Mouse (Mus musculus) mature B cell (primary cell): Measurements from ENCODE around the gene Olfr545.
"Not testable (repeated sequence)": the region's sequence is repeated elsewhere in the genome, so short reads cannot be mapped to it uniquely, and the experiment has no call there.

ENCODE experiments used
- in situ Hi-C: fragments of 300-500 bp; cut with MboI; formaldehyde crosslinking; loops from 2 replicates; pipeline ENCODE4 v1.14.3; 2019

The Olfr545 gene

GRCm38 (mm10) chr7:102499473-102499872 is at the start of gene Olfr545:
Gene Olfr545, minus strand, starts transcription at chr7:102499573.
- in situ Hi-C loops, result no loop called here

DNA sequence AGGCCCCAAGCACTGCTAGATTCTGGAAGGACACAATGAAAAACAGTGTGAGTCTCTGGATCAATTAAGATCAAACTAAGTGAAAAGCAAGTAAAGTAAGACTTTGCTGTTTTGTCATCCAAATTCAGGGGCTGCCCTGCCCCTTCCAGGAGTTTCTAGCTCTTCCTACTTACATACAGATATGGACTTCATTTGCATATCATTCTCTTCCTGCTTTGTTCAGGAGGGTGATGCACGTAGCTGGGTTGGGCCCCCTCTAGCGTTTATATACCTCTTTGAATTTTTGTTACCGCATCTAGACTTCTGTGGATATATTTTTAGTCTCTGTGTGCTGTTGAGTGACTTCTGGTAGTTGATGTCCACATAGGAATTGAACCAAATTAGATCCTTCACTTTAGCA is 41.9 kb upstream of the Olfr545 start:
- in situ Hi-C loops, result no loop called here

DNA sequence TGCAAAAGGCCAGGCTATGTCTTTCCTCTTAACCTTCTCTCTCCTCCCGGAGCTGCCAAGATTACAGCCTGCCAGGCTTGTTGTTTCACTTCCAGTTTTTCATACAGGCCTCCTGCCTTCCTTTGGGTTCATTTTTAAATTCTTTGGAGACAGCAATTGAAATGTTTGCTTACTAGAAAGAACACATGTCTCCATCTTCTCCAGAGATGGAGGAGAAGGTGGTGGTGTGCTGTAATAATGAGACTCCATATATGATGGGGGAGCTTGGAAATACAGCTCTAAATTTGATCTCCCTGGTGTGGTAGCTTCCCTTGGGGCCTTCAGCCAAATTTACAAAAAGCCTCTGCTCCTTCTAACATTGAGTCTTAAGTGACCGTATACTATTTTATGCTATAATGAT is 41.2 kb upstream of the Olfr545 start, which contains the start of gene Olfr548-ps1:
TSS of gene Olfr548-ps1 (plus strand) at position 301 of the 400 bp plus-strand sequence.
- in situ Hi-C loops, result no loop called here

DNA sequence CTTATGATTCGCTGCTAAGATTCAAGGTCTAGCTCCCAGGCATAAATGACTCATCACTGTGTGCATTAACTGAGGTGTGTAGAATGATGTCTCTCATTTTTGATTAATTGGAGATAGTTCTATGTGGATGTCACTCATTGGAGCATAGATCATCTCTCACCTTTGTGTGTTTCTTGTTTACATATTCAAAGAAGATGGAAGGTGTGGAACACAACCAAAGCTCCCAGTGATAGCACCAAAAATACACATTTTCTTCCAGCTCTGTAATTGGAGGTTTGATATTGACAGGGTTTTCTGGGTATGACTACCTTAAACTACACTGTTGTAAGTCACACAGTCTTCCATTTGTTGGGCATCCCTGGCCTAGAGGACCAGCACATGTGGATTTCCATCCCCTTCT is 35.1 kb upstream of the Olfr545 start, which contains the start of gene Olfr547:
TSS of gene Olfr547 (plus strand) at position 301 of the 400 bp plus-strand sequence.
- in situ Hi-C loops, result no loop called here

GRCm38 (mm10) chr7:102529052-102529451 is 29.7 kb upstream of the Olfr545 start:
- in situ Hi-C loops, result no loop called here

DNA sequence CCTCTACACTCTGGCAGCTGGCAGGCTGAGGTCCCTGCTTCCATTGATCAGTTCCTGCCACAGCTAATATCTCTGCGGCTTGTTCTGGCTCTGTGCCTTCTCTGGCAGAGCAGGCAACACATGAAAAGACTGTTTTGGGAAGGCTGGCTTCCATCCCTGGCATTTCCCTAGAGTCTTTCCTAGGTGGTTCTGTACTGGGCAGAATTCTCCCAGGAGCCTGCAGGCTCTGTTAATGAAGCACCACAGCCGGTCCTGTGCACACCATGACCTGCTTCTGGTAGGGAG is 17.6 kb upstream of the Olfr545 start:
- in situ Hi-C loops, result loop anchor here (25.0 kb wide), 1 partner anchor 395 kb away; the partner anchor contains the start of genes Olfr571 and Olfr572

DNA sequence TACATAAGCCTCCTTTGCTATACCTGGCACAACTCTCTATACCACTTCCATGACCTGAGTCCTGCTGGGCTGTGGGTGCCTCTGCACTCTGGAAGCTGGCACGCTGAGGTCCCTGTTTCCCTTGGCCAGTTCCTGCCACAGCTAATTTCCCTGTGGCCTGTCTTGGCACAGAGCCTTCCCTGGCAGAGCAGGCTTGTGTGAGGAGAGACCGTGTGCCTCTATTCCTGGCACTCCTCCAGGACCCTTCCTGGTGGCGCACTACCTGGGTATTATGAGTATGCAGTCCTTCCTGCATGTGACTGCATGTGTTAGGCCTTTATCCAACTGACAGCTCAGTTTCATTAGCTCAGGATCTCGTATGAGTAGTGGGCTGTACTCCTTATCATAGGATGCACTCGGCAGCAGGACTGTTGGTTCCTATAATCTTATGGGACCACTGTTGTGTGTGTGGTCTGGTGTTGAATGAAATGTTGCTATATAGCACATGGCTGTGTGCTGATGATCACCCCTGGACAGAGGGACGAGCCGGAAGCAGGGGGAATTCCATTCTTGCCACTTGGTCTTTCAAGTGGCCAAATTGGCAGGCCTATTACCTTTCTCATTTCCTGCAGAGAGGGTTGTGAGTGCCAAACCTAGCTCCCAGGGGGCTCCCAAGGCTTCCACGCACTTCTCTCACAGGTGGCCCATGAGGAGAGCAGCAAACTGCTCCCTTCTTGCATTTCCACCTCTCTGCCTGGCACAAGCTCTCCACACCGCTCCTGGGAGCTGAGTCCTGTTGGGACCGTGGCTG is 17.1 kb upstream of the Olfr545 start:
- in situ Hi-C loops, result loop anchor here (25.0 kb wide), 1 partner anchor 396 kb away; the partner anchor contains the start of genes Olfr571 and Olfr572

- in situ Hi-C loops, result loop anchor here (25.0 kb wide), 1 partner anchor 398 kb away; the partner anchor contains the start of genes Olfr571 and Olfr572
Measured at GRCm38 (mm10) chr7:102514144-102514543, 14.8 kb upstream of the Olfr545 start.

DNA sequence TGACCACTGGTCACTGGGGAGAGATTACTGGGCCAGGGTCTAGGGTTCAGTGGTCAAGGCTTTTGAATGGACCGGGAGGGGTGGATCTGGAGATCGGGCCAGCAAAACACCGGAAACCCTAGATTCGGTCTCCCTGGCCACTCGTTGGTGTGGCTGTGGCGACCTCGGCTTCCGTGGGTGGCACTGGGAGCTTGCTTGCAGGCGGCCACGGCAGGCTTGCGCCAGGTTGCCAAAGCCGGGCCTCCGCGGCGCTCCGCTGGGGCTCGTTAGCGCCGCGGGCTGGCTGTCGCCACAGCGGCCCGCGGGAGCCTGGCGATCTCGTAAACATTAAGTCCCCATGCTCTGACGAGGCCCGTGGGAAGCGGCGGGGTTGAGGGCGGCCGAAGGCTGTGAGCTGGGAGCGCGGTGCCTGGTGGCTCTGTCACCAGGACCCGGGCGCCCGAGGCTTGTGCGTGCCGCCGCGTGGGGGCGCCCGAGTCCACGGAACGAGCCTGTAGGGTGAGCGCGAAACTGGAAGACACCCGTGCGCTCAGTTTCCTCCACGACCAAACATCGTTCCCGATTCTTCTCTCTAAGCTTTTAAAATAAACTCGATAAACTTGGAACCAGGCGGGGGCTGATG is 13.6 kb upstream of the Olfr545 start:
- in situ Hi-C loops, result loop anchor here (25.0 kb wide), 1 partner anchor 399 kb away; the partner anchor contains the start of genes Olfr571 and Olfr572

- in situ Hi-C loops, result loop anchor here (25.0 kb wide), 1 partner anchor 400 kb away; the partner anchor contains the start of genes Olfr571 and Olfr572
Measured at GRCm38 (mm10) chr7:102511927-102512326, 12.6 kb upstream of the Olfr545 start.

- in situ Hi-C loops, result loop anchor here (10.0 to 25.0 kb wide), 2 partner anchors 125 to 403 kb away; partner anchors contain the start of genes Olfr554, Olfr571 and Olfr572
Measured at GRCm38 (mm10) chr7:102509726-102510125, 10.4 kb upstream of the Olfr545 start.

- in situ Hi-C loops, result loop anchor here (10.0 to 25.0 kb wide), 2 partner anchors 126 to 404 kb away; partner anchors contain the start of genes Olfr554, Olfr571 and Olfr572
Measured at GRCm38 (mm10) chr7:102508666-102509065, 9.3 kb upstream of the Olfr545 start.

GRCm38 (mm10) chr7:102508066-102508465 is 8.7 kb upstream of the Olfr545 start:
- in situ Hi-C loops, result loop anchor here (10.0 to 25.0 kb wide), 2 partner anchors 127 to 404 kb away; partner anchors contain the start of genes Olfr554, Olfr571 and Olfr572

- in situ Hi-C loops, result loop anchor here (10.0 to 25.0 kb wide), 2 partner anchors 128 to 405 kb away; partner anchors contain the start of genes Olfr554, Olfr571 and Olfr572
Measured at GRCm38 (mm10) chr7:102506848-102507247, 7.5 kb upstream of the Olfr545 start.

- in situ Hi-C loops, result loop anchor here (10.0 to 25.0 kb wide), 2 partner anchors 133 to 410 kb away; partner anchors contain the start of genes Olfr554, Olfr571 and Olfr572
Measured at GRCm38 (mm10) chr7:102501986-102502385, 2.6 kb upstream of the Olfr545 start.

GRCm38 (mm10) chr7:102494416-102494815 is 5.0 kb downstream of the Olfr545 start:
- in situ Hi-C loops, result not testable (repeated sequence)

DNA sequence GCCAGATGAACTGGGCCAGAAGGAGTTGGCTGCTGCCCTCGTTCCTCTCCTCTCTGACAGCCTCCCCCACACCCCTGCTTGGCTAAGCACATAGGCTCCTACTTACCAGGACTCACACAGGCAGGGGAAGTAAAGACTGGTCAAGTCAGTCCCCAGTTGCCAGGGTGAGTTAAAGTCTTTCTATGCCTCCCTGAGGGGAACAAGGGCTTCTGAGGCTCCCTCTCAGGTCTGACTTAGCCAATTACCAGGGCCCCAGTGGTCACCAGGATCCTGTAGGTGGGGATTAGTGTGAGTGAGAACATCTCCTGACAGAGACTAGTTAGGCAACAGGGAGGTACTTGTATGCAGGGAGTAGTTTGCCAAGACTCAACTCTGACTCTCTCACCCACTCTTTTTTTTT is 11.2 kb downstream of the Olfr545 start, which contains the start of gene Olfr544:
TSS of gene Olfr544 (minus strand) at position 153 of the 400 bp plus-strand sequence.
- in situ Hi-C loops, result no loop called here

GRCm38 (mm10) chr7:102486105-102486504 is 13.3 kb downstream of the Olfr545 start:
- in situ Hi-C loops, result no loop called here

DNA sequence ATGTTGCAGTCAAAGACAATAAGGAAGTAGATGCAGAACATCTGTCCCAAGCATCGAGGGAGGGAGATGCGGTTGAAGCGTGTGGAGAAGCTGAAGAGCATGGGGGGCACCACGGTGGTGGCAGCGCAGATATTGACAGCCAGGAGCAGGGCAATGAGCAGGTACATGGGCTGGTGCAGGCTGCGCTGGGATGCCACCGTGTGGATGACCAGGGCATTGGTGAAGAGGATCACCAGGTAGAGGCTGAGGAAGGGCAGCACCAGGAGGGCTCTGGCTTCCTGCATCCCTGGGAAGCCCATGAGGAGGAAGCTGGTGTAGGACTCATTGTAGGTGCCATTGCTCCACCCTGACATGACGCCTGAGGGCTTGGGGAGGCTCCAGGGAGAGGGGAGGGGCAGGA is 14.6 kb downstream of the Olfr545 start:
- in situ Hi-C loops, result not testable (repeated sequence)

DNA sequence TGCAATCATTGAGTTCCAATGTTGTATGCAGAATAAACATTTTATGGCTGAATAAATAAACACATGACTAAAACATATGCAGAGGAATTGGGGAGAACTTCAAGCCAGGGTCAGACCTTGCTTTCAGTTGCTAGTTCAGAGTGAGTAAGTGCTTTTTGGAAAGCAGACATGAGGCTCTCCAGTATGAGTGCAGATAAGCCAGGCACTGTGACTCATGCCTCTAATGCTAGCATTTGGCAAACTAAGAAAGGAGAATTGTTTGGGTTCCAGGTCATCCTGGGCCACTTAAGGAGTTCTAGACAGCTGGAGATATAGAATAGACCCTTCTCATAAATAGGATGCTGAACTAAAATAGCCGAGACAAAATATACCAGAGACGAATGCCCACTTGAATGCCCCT is 15.7 kb downstream of the Olfr545 start:
- in situ Hi-C loops, result no loop called here

- in situ Hi-C loops, result no loop called here
Measured at GRCm38 (mm10) chr7:102481579-102481978, 17.8 kb downstream of the Olfr545 start, which contains the start of gene Olfr543. Gene Olfr543, minus strand, starts transcription at chr7:102481679.

DNA sequence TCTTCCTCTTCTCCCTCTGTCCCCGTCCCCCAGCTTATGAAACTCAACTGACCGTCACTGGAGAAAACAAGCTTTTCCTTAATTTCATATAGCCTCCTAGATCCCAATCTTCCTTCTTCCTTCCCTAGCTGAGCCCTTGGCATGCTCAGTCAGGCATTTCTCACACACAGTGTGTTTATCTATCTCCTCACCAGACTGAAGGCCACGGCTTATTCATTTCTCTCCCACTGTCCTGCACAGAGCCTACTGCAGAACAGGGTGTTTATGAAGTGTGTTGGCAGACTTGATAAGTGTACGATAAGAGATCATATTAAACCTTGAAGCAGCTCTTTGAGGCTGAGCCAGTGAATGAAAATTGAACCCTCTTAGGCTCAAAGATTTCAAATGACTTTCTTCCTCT is 18.6 kb downstream of the Olfr545 start:
- in situ Hi-C loops, result no loop called here
